Mouse (Mus musculus) cortical plate, adult 2 months (tissue): ENCODE measurements at regions not wholly inside any gene's neighbourhood (a gene's known extent, or its start where the extent isn't known, plus 50 kb on each side); places are given as distances from the start of the nearest gene placed in this dataset.

Experiments used
- H3K27ac ChIP-seq: fragments of 200-500 bp; 2 replicates; pipeline ENCODE4 v1.5.1; 2012; ENCODE audit warnings: low read length, control low read depth, inconsistent platforms; ENCODE audit not compliant: insufficient read depth
- H3K4me1 ChIP-seq: fragments of 200-500 bp; 2 replicates; pipeline ENCODE4 v1.6.1; 2011; ENCODE audit warnings: low read length; ENCODE audit not compliant: control insufficient read depth, insufficient read depth
- H3K4me3 ChIP-seq: fragments of 200-500 bp; 2 replicates; pipeline ENCODE4 v1.5.1; 2011; ENCODE audit warnings: mild to moderate bottlenecking, low read length, control low read depth; ENCODE audit not compliant: insufficient read depth
- CTCF ChIP-seq: fragments of 200-500 bp; IDR thresholded peaks from 2 replicates; pipeline ENCODE4 v1.5.1; 2011; ENCODE audit warnings: mild to moderate bottlenecking, control low read depth, low read length; ENCODE audit not compliant: insufficient read depth; ENCODE audit errors: extremely low read depth
- POLR2A ChIP-seq: fragments of 200-500 bp; IDR thresholded peaks from 2 replicates; pipeline ENCODE4 v1.6.1; 2011; ENCODE audit warnings: mild to moderate bottlenecking, low read length, control low read depth; ENCODE audit not compliant: insufficient read depth; ENCODE audit errors: extremely low read depth

DNA sequence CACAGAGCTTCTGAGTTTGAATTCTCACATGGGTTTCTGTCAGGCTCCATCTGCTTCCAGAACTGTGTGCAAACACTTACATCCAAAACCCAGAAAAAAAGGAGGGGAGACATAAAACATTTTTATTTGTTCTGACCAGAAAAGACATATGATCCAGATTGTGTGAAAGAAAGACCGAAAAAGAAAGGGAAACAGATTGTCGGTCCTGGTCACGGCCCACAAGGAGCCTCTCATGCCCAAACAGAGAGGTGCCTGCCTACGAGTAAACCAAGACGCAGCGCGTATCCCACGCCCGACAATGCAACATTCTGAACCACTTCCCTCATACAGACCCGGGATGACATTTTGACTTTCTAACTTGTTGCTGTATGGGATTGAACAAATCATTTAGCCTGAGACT is 65.3 kb upstream of the Rgma start:
- H3K27ac ChIP-seq: no peak overlapping the region
- H3K4me1 ChIP-seq: peaks cover 2% of the 10 kb centered on the region; the same call in 1 of the 2 replicates
- TF ChIP-seq POLR2A: no peak
- TF ChIP-seq CTCF: no peak
- H3K4me3 ChIP-seq: no peak overlapping the region

DNA sequence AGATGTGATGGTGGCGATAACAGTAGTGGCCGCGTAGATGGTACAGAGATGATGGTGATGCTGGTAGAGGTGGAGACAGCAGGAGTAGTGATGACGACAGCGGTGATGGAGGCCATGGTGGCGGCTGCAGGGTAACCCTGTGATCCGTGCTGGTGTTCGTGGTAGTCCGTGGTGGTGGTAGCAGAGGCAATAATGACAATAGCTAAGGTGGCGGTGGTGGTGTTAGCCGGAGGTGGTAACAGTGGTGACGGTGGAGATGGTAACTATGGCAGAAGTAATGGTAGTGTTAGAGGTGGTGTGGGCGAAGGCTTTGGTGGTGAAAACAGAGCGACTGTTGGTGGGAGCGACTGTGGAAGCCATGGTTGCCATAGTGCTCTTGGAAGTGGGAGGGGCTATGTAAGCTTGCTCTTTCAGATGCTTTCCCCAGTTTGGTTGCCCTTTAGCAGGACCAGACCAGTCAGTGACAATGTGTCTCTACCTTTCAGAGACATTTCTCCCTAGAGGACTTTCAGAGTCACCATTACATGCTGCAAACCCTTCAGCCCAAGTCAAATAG is 64.7 kb upstream of the Rgma start:
- Histone ChIP-seq H3K4me3 (no peak overlapping the region), H3K4me1 (no peaks in the 10 kb centered on the region; the same call in 1 of the 2 replicates), H3K27ac (no peak overlapping the region)
- TF ChIP-seq CTCF: no peak
- no peak for TF ChIP-seq POLR2A

DNA sequence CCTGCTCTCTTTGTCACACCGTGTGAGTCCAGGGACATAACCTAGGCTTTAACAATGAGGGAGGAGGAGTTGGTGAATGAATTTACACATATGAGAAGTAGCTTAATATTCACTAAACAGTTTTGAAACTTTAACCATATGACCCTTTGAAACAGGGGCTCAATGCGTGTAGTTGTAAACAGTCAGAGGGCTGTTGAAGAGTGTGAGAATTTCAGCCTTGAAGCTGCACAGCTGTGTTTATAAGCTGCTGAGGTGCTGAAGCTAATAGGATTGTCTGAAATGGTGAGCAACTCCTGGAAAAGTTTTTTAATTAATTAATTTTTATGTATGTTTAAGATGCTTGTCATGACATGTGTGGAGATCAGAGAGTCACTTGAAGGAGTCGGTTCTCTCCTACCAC is 59.8 kb upstream of the Rgma start:
- Histone ChIP-seq H3K4me1 (no peaks in the 10 kb centered on the region), H3K4me3 (no peak overlapping the region), H3K27ac (no peak overlapping the region)
- TF ChIP-seq CTCF (no peak), POLR2A (no peak)

DNA sequence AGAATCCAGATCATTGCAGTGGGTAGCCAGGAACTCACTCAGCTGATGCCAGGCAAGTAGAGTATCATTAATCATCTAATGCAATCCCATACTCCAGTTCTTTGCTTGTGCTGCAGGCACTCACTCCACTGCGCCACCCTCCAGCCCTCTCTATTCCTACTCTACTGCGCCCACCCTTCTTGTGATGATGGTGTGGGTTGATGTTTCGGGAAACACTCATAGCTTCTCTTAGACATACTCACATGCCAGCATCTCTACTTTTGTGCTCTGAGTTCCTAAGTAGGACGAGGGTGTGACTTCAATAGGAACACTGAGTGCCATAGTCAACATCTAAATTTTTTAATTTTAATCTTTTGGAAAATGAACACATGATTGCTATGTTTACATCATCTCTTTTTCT is 57.7 kb upstream of the Rgma start:
- TF ChIP-seq POLR2A (no peak), CTCF (no peak)

DNA sequence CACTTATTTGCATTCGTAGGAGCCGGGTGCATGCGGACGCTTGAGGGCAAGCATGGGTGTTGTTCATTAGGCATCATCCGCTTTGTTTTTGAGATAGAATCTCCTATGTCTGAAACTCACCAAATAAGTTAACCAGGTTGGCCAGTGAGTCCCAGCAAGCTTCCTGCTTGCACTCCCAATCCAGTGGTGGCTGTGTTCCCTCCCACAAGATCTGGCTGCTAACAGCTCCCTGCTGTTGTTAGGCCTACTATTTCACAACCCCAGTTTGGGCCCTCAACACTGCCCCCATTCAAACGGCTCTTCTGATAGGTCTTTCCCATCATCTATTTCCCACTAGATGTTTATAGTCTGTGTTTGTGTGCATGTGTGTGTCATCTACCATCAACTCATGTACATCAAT is 56.3 kb upstream of the Rgma start:
- Histone ChIP-seq H3K27ac (no peak overlapping the region), H3K4me1 (no peaks in the 10 kb centered on the region), H3K4me3 (no peak overlapping the region)
- TF ChIP-seq CTCF (no peak), POLR2A (no peak)

More for the DNA sequence above, 57.7 kb upstream of the Rgma start:
- Histone ChIP-seq H3K27ac (no peak overlapping the region), H3K4me1 (no peaks in the 10 kb centered on the region), H3K4me3 (no peak overlapping the region)

DNA sequence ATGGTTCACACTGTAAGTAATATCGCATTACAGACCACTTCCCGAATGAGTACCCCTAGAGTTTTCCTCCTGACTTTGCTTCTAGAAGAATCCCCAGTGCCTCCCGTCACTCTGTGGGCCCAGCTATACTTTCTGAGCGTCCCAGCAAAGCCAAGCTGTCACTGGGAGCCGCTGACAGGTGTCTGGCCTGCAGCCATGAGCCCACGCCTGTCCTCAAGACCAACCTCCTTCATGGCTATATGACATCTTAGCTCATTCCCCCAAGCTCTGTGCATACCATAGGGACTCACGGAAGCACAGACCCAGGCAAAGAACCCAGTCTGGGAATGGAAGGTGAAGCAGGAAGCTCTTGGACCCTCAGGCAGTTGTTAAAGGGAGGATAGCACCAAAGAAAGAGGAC is 55.3 kb upstream of the Rgma start:
- H3K4me3 ChIP-seq: no peak overlapping the region
- H3K27ac ChIP-seq: no peak overlapping the region
- no peaks in the 10 kb centered on the region for H3K4me1 ChIP-seq
- TF ChIP-seq POLR2A (no peak), CTCF (no peak)

DNA sequence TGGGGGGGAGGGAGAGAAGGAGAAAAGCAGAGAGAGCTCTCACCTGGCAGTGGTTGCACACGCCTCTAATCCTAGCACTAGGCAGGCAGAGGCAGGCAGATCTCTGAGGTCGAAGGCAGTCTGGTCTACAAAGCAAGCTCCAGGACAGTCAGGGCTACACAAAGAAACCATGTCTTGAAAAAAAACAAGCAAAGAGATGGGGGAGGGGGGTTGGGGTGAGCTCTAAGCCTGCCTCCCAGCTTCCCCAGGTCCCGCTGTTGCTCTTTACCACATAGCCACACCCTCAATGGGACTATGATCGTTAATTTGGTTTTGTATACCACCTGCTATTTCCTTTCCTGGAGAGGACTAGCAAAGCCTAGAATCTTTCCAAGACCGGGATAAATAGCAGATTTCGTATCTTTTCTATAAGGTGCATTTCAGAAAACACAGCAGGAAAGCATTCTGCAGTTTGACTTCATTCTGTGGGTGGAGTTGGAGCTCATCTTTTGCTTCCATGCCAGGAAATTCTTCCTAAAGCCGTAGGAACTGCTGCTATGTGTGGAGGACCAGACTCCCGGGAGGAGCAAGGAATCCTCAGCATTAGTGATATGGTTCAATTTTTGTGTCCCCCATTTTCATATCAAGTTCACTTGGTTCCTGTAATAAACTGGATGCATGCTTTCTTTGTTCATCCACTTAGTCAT is 52.7 kb upstream of the Rgma start:
- TF ChIP-seq POLR2A: no peak
- TF ChIP-seq CTCF: no peak
- H3K4me1 ChIP-seq: no peaks in the 10 kb centered on the region
- no peak overlapping the region for H3K27ac ChIP-seq
- no peak overlapping the region for H3K4me3 ChIP-seq

DNA sequence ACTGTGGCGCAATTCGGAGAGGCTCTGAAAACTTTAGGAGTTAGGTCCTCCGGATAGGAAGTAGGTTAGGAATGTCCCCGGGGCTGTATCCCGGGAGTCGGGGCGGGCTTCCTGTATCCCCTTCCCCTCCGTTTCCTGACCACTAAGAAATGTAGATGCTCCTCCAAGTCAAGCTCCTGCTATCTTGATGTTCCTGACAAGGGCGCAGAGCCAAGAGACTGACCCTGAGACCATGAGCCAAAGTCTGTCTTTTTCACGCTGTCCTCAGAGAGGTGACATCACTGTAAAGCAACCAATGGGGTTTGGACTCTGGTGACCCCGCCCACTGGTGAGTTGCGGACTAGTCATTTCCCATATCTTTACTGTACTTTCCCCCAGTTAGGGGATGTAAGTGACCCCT is 51.8 kb upstream of the Rgma start:
- H3K4me3 ChIP-seq: no peak overlapping the region
- no peak for TF ChIP-seq POLR2A
- 0 out of 2 replicates have a peak, but pooled peaks cover 1% of the 10 kb centered on the region for H3K4me1 ChIP-seq
- no peak overlapping the region for H3K27ac ChIP-seq

DNA sequence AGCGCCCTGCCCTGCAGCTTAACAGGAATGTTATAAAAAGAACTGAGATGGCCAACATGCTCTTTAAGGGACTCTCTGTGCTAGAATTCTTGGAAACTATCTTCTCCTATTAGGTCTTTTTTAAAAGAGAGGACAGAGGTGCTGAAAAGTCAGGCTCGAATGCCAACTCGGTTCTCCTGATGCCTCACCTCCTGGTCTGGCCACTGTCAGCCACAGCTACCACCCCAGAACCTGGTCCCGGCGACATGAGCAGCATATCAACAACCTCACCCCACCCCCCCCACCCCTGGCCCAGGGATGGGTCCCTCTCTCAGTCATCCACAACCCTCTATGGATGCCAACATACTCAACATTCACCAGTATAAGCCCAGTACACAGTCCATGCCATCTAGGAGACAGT is 49.8 kb upstream of the Rgma start:
- Histone ChIP-seq H3K27ac (no peak overlapping the region), H3K4me3 (no peak overlapping the region), H3K4me1 (peaks cover 5% of the 10 kb centered on the region; the same call in 1 of the 2 replicates)
- no peak for TF ChIP-seq POLR2A
- TF ChIP-seq CTCF: no peak
